ENCODE assay signal across 27 mouse cellular contexts in the genomic region with DNA sequence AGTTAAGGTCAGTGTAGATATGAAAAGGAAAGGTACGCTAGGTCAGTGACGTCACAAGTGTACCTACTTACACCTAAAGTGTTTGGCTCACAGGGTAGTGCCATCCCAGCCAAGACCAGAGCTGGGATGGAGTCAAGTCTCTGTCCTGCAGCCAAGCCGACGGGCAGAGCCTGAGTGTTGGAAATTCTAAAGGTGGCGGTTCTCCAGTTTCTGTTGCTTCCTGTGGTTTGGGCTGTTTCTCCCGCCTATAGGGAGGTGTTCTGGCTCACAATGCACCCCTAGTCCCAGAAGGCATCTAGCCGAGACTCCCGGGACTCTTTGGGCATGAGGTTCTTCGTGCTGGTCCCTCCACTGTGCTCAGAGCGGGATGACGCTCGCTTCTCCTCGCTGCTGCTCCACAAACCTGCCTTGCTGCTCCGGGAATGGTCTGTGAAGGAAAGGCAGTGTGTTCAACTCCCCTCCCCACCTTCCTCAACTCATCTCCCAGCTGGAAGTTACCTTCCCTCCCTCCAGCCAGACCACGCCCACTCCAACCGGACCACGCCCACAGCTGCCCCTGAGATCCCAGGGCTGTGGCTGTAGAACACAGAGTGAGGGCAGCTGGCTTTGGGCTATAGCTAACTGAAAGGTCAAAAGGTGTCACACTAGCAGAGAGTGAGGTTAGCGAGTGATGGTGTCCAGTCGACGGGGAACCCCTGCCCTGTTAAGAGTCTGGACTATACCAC.
A peak's percentile ranks its signal among the peaks of the same experiment; 100 is the strongest.
DNase-seq lines count a peak whose midpoint lies in the region; ATAC-seq and TF ChIP-seq lines count a peak whose summit lies in the region.
"Had no signal": no experiment of that assay in that cellular context is flagged by ENCODE, and none has a peak within 500 bp of the region (broad histone marks: within the 10 kb centered on the region; RNA-seq: fewer than 3 reads in every experiment).

No protein-coding gene starts in this region.

- no peaks in the 10 kb centered on the region for H3K9me3 ChIP-seq in ES-E14 (ENCODE audit: control insufficient read depth, insufficient read depth, low read depth, low read length)
- no peaks in the 10 kb centered on the region for H3K9me3 ChIP-seq in heart, embryonic 12.5 days (replicated peaks)
- H3K9me3 ChIP-seq: embryonic facial prominence, embryonic 13.5 days; forebrain, embryonic 12.5 days; heart, embryonic 15.5 days; hindbrain, embryonic 13.5 days; limb, embryonic 15.5 days; neural tube, embryonic 13.5 days; stomach, embryonic 15.5 days had no signal

- H3K27ac ChIP-seq in ES-E14 (ENCODE audit: insufficient read depth, low read depth, low read length, poor library complexity, severe bottlenecking) = no peak overlapping the region
- H3K27ac ChIP-seq in thymus, adult 2 months (ENCODE audit: control insufficient read depth, insufficient read depth, low read length) = no peak overlapping the region
- no peak overlapping the region for H3K27ac ChIP-seq in heart, embryonic 12.5 days (ENCODE audit: poor library complexity, severe bottlenecking)
- H3K27ac ChIP-seq: embryonic facial prominence, embryonic 13.5 days; forebrain, embryonic 12.5 days; heart, embryonic 15.5 days; hindbrain, embryonic 13.5 days; limb, embryonic 15.5 days; macrophage; stomach, embryonic 15.5 days had no signal

- no peak for TF ChIP-seq POLR2A in thymus, adult 2 months (IDR thresholded peaks at IDR 0.05; ENCODE audit: control insufficient read depth, extremely low read depth, insufficient read depth, low read length, poor library complexity)

- no peak for TF ChIP-seq CTCF in thymus, adult 2 months (IDR thresholded peaks at IDR 0.05; ENCODE audit: borderline replicate concordance, control insufficient read depth, extremely low read depth, insufficient read depth, low read length, poor library complexity)

- DNase-seq in cerebellum, adult 18-20 months = peak; percentile 55 to 64
- DNase-seq in ES-E14 (ENCODE audit: low read depth, low spot score) = peak; percentile 82
- peak; percentile 66 for DNase-seq in cerebellum, adult 9-10 months
- DNase-seq in thymus, adult 2 months = no peak
- no peak for DNase-seq in gastrocnemius, postnatal 4 days (ENCODE audit: low spot score in 2 of 2)
- DNase-seq: embryo, embryonic 11 days; gastrocnemius, postnatal 25 days; heart, postnatal 36 days; kidney, adult 8-10 months; kidney, postnatal 10 days; left cerebral cortex, postnatal 4 days; thymus, adult 18-20 months; thymus, postnatal 4 days had no signal

- H3K9ac ChIP-seq in ES-E14 (ENCODE audit: insufficient read depth, low read depth, low read length, poor library complexity, severe bottlenecking) = peak overlapping the region; percentile 8; the same call in 1 of the 2 replicates
- H3K9ac ChIP-seq in heart, embryonic 12.5 days = no peak overlapping the region
- H3K9ac ChIP-seq: embryonic facial prominence, embryonic 13.5 days; forebrain, embryonic 12.5 days; heart, embryonic 15.5 days; hindbrain, embryonic 13.5 days; limb, embryonic 15.5 days; neural tube, embryonic 13.5 days; stomach, embryonic 15.5 days had no signal

- peaks cover 13% of the 10 kb centered on the region; the same call in 1 of the 2 replicates for H3K36me3 ChIP-seq in ES-E14 (ENCODE audit: control insufficient read depth, insufficient read depth, low read length, poor library complexity, severe bottlenecking)
- peaks cover 23% of the 10 kb centered on the region for H3K36me3 ChIP-seq in thymus, adult 2 months (ENCODE audit: control insufficient read depth, insufficient read depth, low read length)
- H3K36me3 ChIP-seq in heart, embryonic 12.5 days = peaks cover 86% of the 10 kb centered on the region

- 98% methylated on average over 20 of the region's 20 CpGs for WGBS in thymus, adult 2 months
- 87% methylated on average over 20 of the region's 20 CpGs for WGBS in heart, embryonic 12.5 days

- peak overlapping the region; percentile 32 to 53 for H3K4me3 ChIP-seq in ES-E14 (ENCODE audit: insufficient read depth in 1 of 2, low read depth in 1 of 2, low read length in 2 of 2, poor library complexity in 1 of 2, severe bottlenecking in 1 of 2)
- H3K4me3 ChIP-seq in thymus, adult 2 months (ENCODE audit: control insufficient read depth, insufficient read depth, low read length) = no peak overlapping the region
- no peak overlapping the region for H3K4me3 ChIP-seq in heart, embryonic 12.5 days
- H3K4me3 ChIP-seq: embryonic facial prominence, embryonic 13.5 days; erythroblast, embryonic 14.5 days; forebrain, embryonic 12.5 days; heart, embryonic 15.5 days; hindbrain, embryonic 13.5 days; limb, embryonic 15.5 days; myocyte; neural tube, embryonic 13.5 days; stomach, embryonic 15.5 days had no signal

- H3K27me3 ChIP-seq in thymus, adult 2 months (ENCODE audit: control insufficient read depth, insufficient read depth, low read length) = no peaks in the 10 kb centered on the region
- H3K27me3 ChIP-seq in heart, embryonic 12.5 days (replicated peaks) = no peaks in the 10 kb centered on the region
- H3K27me3 ChIP-seq: embryonic facial prominence, embryonic 13.5 days; forebrain, embryonic 12.5 days; heart, embryonic 15.5 days; hindbrain, embryonic 13.5 days; limb, embryonic 15.5 days; neural tube, embryonic 13.5 days; stomach, embryonic 15.5 days had no signal

- ATAC-seq in cerebellum, adult (ENCODE audit: insufficient number of reproducible peaks, low FRiP score, low TSS enrichment) = no peak
- no peak for ATAC-seq in heart, embryonic 12.5 days (ENCODE audit: insufficient number of reproducible peaks, low FRiP score)
- ATAC-seq: CD4-positive, CD25-positive, alpha-beta regulatory T cell, adult 4 months; midbrain, embryonic 16.5 days had no signal

- in situ Hi-C loops in ES-E14 (cut with MboI; ENCODE audit: low sequenced_read_pairs in 2 of 2, unreplicated experiment in 2 of 2) = no loop called here

- no peak overlapping the region for H3K4me2 ChIP-seq in heart, embryonic 12.5 days
- H3K4me2 ChIP-seq: embryonic facial prominence, embryonic 13.5 days; forebrain, embryonic 12.5 days; heart, embryonic 15.5 days; hindbrain, embryonic 13.5 days; limb, embryonic 15.5 days; neural tube, embryonic 13.5 days; stomach, embryonic 15.5 days had no signal

- H3K4me1 ChIP-seq in ES-E14 (ENCODE audit: control insufficient read depth in 2 of 2, insufficient read depth in 2 of 2, low read length in 2 of 2, poor library complexity in 1 of 2) = peaks cover 7 to 32% of the 10 kb centered on the region in 2 experiments
- H3K4me1 ChIP-seq in thymus, adult 2 months (replicated peaks; ENCODE audit: control insufficient read depth, insufficient read depth, low read length) = no peaks in the 10 kb centered on the region
- peaks cover 22% of the 10 kb centered on the region for H3K4me1 ChIP-seq in heart, embryonic 12.5 days (replicated peaks)
- H3K4me1 ChIP-seq: stomach, embryonic 15.5 days had no signal

TF ChIP-seq in ES-E14, 5 proteins besides CTCF, POLR2A, EP300 and RAD21:
- TF ChIP-seq ZNF384 (IDR thresholded peaks at IDR 0.05; ENCODE audit: low read depth, low read length) (no peak), MAFK (IDR thresholded peaks at IDR 0.05; ENCODE audit: insufficient read depth, low read depth, low read length) (no peak), CHD2 (IDR thresholded peaks at IDR 0.05; ENCODE audit: low read depth, low read length) (no peak), ZC3H11A (IDR thresholded peaks at IDR 0.05; ENCODE audit: borderline replicate concordance, low read depth, low read length) (no peak), HCFC1 (IDR thresholded peaks at IDR 0.05; ENCODE audit: borderline replicate concordance, insufficient read depth, low read length) (no peak)
TF ChIP-seq in ES-E14: peak in this region for 0.

Comparison
In these comparisons a context has a peak if more than half of its experiments do, and no peak if none do; other contexts are left out.
1. DNase-seq: peak in cerebellum, adult 18-20 months (2 of 2), ES-E14 (single experiment) and cerebellum, adult 9-10 months (single experiment); none in thymus, adult 2 months (single experiment) and gastrocnemius, postnatal 4 days (0 of 2).
2. H3K4me3 ChIP-seq: peak in ES-E14 (2 of 2); none in thymus, adult 2 months (single experiment) and heart, embryonic 12.5 days (single experiment).